Mouse (Mus musculus) kidney, embryonic 16.5 days (tissue): ENCODE results near the gene Snx1. TPM values are rescaled to one million over a fixed set of nuclear protein-coding genes. Genes with fewer than 3 reads are reported as not detected.

ENCODE experiments used
- ATAC-seq: fragments of 200-750 bp; cut with Nextera tagmentation; 2 replicates; pipeline ENCODE4 v1.8.0; 2017; ENCODE audit warnings: moderate TSS enrichment; ENCODE audit not compliant: low FRiP score, low TSS enrichment
- H3K27ac ChIP-seq: fragments of 300-500 bp; sonication (generic); 2 replicates; pipeline ENCODE4 v1.5.1; 2014; ENCODE audit warnings: low read length
- H3K27me3 ChIP-seq: fragments of 300-500 bp; sonication (generic); 2 replicates; pipeline ENCODE4 v1.6.1; 2014; ENCODE audit warnings: low read length, control low read depth, mixed read lengths; ENCODE audit not compliant: insufficient read depth
- H3K36me3 ChIP-seq: fragments of 300-500 bp; sonication (generic); 2 replicates; pipeline ENCODE4 v1.6.1; 2014; ENCODE audit warnings: low read length, control low read depth, mixed read lengths; ENCODE audit not compliant: insufficient read depth
- H3K4me1 ChIP-seq: fragments of 300-500 bp; sonication (generic); 2 replicates; pipeline ENCODE4 v1.6.1; 2014; ENCODE audit warnings: low read length, control low read depth, mixed read lengths; ENCODE audit not compliant: insufficient read depth
- H3K4me2 ChIP-seq: fragments of 300-500 bp; sonication (generic); replicated peaks from 2 replicates; pipeline ENCODE4 v1.6.1; 2014; ENCODE audit warnings: low read depth, low read length
- H3K4me3 ChIP-seq: fragments of 300-500 bp; sonication (generic); 2 replicates; pipeline ENCODE4 v1.5.1; 2014; ENCODE audit warnings: mild to moderate bottlenecking, low read length
- H3K9ac ChIP-seq: fragments of 300-500 bp; sonication (generic); replicated peaks from 2 replicates; pipeline ENCODE4 v1.6.1; 2014; ENCODE audit warnings: low read length
- H3K9me3 ChIP-seq: fragments of 300-500 bp; sonication (generic); 2 replicates; pipeline ENCODE4 v1.6.1; 2016; ENCODE audit warnings: low read length, control low read depth
- WGBS: fragments of 180-500 bp; shearing (Covaris S2); extraction: QIAGEN DNeasy Blood & Tissue Kit; methylation state at CpG from one replicate; pipeline ENCODE4 v1.1.7; 2014; 5-methylcytosine and 5-hydroxymethylcytosine counted together
- polyA plus RNA-seq: library from polyadenylated mRNA; unstranded; fragments of >200 nt; fragmentation: Nextera tagmentation; extraction: Ambion mirVana; gene quantifications from 2 replicates; pipeline ENCODE4 v1.2.1, GENCODE M21; 2015

Gene Snx1
- polyA plus RNA-seq, 1 experiment from 2014 or later: 150 TPM

GRCm38 (mm10) chr9:66158885-66159430 is 32.6 kb upstream of the Snx1 start:
- no peak for ATAC-seq

GRCm38 (mm10) chr9:66157958-66158830 is 31.8 kb upstream of the Snx1 start, which contains the start of gene Dapk2:
Dapk2 (plus strand) TSS chr9:66158223.
- H3K4me2 ChIP-seq: peak within 1 kb of the TSS; percentile 70
- peak within 1 kb of the TSS; percentile 52 for H3K4me3 ChIP-seq
- H3K36me3 ChIP-seq: no peaks in the 10 kb centered on the region
- no peaks in the 10 kb centered on the region for H3K27me3 ChIP-seq
- H3K4me1 ChIP-seq: no peaks in the 10 kb centered on the region; the same call in 1 of the 2 replicates
- 2% methylated on average over 58 of the region's 58 CpGs for WGBS
- ATAC-seq: peak; percentile 91
- H3K9ac ChIP-seq: peak within 1 kb of the TSS; percentile 52
- no peaks in the 10 kb centered on the region for H3K9me3 ChIP-seq
- no peak within 1 kb of the TSS for H3K27ac ChIP-seq

More at GRCm38 (mm10) chr9:66158885-66159430, 32.6 kb upstream of the Snx1 start:
- no peaks in the 10 kb centered on the region for H3K9me3 ChIP-seq
- H3K4me3 ChIP-seq: no peak overlapping the region; the same call in 1 of the 2 replicates
- no peaks in the 10 kb centered on the region for H3K36me3 ChIP-seq
- no peaks in the 10 kb centered on the region for H3K27me3 ChIP-seq
- no peak overlapping the region for H3K9ac ChIP-seq
- WGBS: 86% methylated on average over 6 of the region's 6 CpGs
- H3K27ac ChIP-seq: no peak overlapping the region
- peak overlapping the region; percentile 70; the same call in 1 of the 2 replicates for H3K4me2 ChIP-seq
- H3K4me1 ChIP-seq: no peaks in the 10 kb centered on the region; the same call in 1 of the 2 replicates

- Histone ChIP-seq H3K4me1 (no peaks in the 10 kb centered on the region; the same call in 1 of the 2 replicates), H3K27ac (no peak overlapping the region), H3K36me3 (no peaks in the 10 kb centered on the region), H3K4me3 (no peak overlapping the region), H3K9ac (no peak overlapping the region), H3K4me2 (no peak overlapping the region), H3K27me3 (no peaks in the 10 kb centered on the region), H3K9me3 (no peaks in the 10 kb centered on the region)
- ATAC-seq: no peak
- 80% methylated on average over 1 of the region's 1 CpGs for WGBS
Measured at GRCm38 (mm10) chr9:66155534-66155933, 29.1 kb upstream of the Snx1 start.

GRCm38 (mm10) chr9:66154013-66154412 is 27.6 kb upstream of the Snx1 start:
- Histone ChIP-seq H3K27me3 (no peaks in the 10 kb centered on the region), H3K4me3 (no peak overlapping the region), H3K9ac (no peak overlapping the region), H3K27ac (no peak overlapping the region), H3K4me1 (no peaks in the 10 kb centered on the region; the same call in 1 of the 2 replicates), H3K9me3 (no peaks in the 10 kb centered on the region), H3K4me2 (no peak overlapping the region), H3K36me3 (no peaks in the 10 kb centered on the region)
- ATAC-seq: no peak
- WGBS: 70% methylated on average over 9 of the region's 9 CpGs

GRCm38 (mm10) chr9:66153594-66153993 is 27.2 kb upstream of the Snx1 start:
- Histone ChIP-seq H3K4me1 (no peaks in the 10 kb centered on the region; the same call in 1 of the 2 replicates), H3K9ac (no peak overlapping the region), H3K9me3 (no peaks in the 10 kb centered on the region), H3K4me2 (no peak overlapping the region), H3K27me3 (no peaks in the 10 kb centered on the region), H3K36me3 (no peaks in the 10 kb centered on the region), H3K4me3 (no peak overlapping the region), H3K27ac (no peak overlapping the region)
- no peak for ATAC-seq
- 84% methylated on average over 6 of the region's 6 CpGs for WGBS

GRCm38 (mm10) chr9:66152011-66152410 is 25.6 kb upstream of the Snx1 start:
- no peaks in the 10 kb centered on the region for H3K4me1 ChIP-seq
- no peak overlapping the region for H3K9ac ChIP-seq
- H3K9me3 ChIP-seq: no peaks in the 10 kb centered on the region
- H3K27ac ChIP-seq: no peak overlapping the region
- no peak overlapping the region for H3K4me2 ChIP-seq
- no peaks in the 10 kb centered on the region for H3K36me3 ChIP-seq
- no peak overlapping the region for H3K4me3 ChIP-seq
- 60% methylated on average over 9 of the region's 9 CpGs for WGBS
- ATAC-seq: no peak
- no peaks in the 10 kb centered on the region for H3K27me3 ChIP-seq

GRCm38 (mm10) chr9:66146141-66146540 is 19.8 kb upstream of the Snx1 start:
- H3K4me3 ChIP-seq: no peak overlapping the region
- H3K27me3 ChIP-seq: no peaks in the 10 kb centered on the region
- ATAC-seq: no peak
- no peak overlapping the region for H3K9ac ChIP-seq
- H3K4me2 ChIP-seq: no peak overlapping the region
- H3K27ac ChIP-seq: no peak overlapping the region
- H3K9me3 ChIP-seq: no peaks in the 10 kb centered on the region
- H3K4me1 ChIP-seq: no peaks in the 10 kb centered on the region
- H3K36me3 ChIP-seq: no peaks in the 10 kb centered on the region

GRCm38 (mm10) chr9:66144248-66144647 is 17.9 kb upstream of the Snx1 start:
- Histone ChIP-seq H3K27ac (no peak overlapping the region), H3K27me3 (no peaks in the 10 kb centered on the region), H3K9ac (no peak overlapping the region), H3K4me3 (no peak overlapping the region), H3K9me3 (no peaks in the 10 kb centered on the region), H3K4me2 (no peak overlapping the region), H3K36me3 (peaks cover 13% of the 10 kb centered on the region), H3K4me1 (no peaks in the 10 kb centered on the region)
- ATAC-seq: no peak
- WGBS: 6% methylated on average over 6 of the region's 6 CpGs

GRCm38 (mm10) chr9:66142265-66142664 is 15.9 kb upstream of the Snx1 start:
- no peak for ATAC-seq
- Histone ChIP-seq H3K27me3 (no peaks in the 10 kb centered on the region), H3K4me1 (no peaks in the 10 kb centered on the region), H3K4me2 (no peak overlapping the region), H3K4me3 (no peak overlapping the region), H3K27ac (no peak overlapping the region), H3K9ac (no peak overlapping the region), H3K36me3 (peaks cover 26% of the 10 kb centered on the region), H3K9me3 (no peaks in the 10 kb centered on the region)
- 83% methylated on average over 1 of the region's 1 CpGs for WGBS

GRCm38 (mm10) chr9:66138193-66138592 is 11.8 kb upstream of the Snx1 start:
- 93% methylated on average over 7 of the region's 7 CpGs for WGBS
- no peaks in the 10 kb centered on the region for H3K9me3 ChIP-seq
- no peaks in the 10 kb centered on the region for H3K4me1 ChIP-seq
- no peak overlapping the region for H3K27ac ChIP-seq
- H3K9ac ChIP-seq: no peak overlapping the region
- no peak overlapping the region for H3K4me2 ChIP-seq
- H3K4me3 ChIP-seq: no peak overlapping the region
- H3K36me3 ChIP-seq: peaks cover 53% of the 10 kb centered on the region
- no peak for ATAC-seq
- H3K27me3 ChIP-seq: no peaks in the 10 kb centered on the region
